Mouse (Mus musculus) liver, embryonic 14.5 days (tissue): ENCODE measurements at regions not wholly inside any gene's neighbourhood (a gene's known extent, or its start where the extent isn't known, plus 50 kb on each side); places are given as distances from the start of the nearest gene placed in this dataset.

Experiments
- CTCF ChIP-seq: IDR thresholded peaks from 2 replicates; pipeline ENCODE4 v1.5.1; 2016; ENCODE audit warnings: antibody characterized with exemption, low read depth, control low read depth
- EP300 ChIP-seq: IDR thresholded peaks from 2 replicates; pipeline ENCODE4 v1.6.1; 2016; ENCODE audit warnings: antibody characterized with exemption, low read depth

DNA sequence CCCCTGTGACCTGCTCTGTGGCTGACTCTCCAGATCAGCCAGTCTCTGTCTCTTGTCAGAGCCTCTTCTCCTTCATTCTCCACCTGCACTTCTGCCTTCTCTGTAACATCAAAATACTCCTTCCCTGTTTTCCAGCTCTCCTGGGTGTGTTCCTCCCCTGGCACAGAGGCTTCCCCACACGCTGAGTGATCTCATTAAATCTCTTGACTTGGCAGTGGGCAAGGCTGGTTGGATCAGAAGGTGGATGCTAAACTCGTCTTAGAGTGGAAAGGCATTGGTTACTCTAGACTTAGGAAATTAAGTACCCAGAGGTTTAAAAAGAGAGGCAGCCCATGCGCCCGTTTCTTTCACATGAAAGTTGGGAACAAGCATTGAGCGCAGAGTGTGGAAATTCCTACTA lies 78.3 kb upstream of the Gm10234 start:
- TF ChIP-seq CTCF = no peak
- TF ChIP-seq EP300 = no peak
